Mouse (Mus musculus): ENCODE results near the gene Mrgprh. TPM values are rescaled to one million over a fixed set of nuclear protein-coding genes. Genes with fewer than 3 reads are reported as not detected.

Mrgprh gene
- polyA plus RNA-seq (2012; rRNA removed) = 0.04 TPM in 1 of 2 replicates, not detected in the other

DNA sequence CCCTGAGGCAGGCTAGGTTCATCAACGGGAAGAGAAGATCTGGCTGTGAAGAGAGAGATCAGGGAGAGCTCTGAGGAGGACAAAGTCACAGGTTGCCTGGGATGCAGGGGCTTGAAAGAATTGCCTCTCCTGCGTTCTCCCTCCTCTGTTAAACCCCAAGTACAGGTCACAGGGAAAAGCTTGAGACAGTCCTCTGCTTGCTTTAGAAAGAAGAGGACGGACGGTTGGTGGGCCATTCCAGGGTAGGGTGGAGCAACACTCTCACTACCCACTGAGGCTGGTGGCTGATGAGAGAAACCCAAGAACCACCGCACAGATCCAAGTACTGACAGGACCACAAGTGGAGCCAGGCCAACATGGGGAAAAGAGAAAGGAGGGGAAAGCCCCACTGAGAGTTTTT lies at the start of gene Mrgprh:
TSS of gene Mrgprh (plus strand) at position 301 of the 400 bp plus-strand sequence.

DNA sequence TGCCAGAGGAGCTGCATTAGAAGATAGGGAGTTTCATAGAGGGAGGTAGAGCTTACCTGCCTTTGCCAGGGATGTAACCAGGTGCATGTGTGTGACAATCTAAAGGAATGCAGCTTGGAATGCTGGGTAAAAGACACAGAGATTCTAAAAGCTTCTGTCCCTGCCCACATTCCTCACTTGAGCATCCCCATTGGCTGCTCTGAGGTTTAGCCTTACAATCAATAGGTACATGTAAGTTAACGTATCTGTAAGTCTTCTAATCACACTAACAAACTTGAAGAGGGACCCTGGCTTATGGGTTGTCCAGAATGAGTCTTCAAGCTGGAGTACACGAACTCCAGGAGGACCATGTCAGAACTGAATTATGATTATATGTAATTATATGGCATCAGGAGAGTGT lies 7.8 kb upstream of the Mrgprh start, which contains the start of gene Mas1:
TSS of gene Mas1 (minus strand) at position 101 of the 400 bp plus-strand sequence.

DNA sequence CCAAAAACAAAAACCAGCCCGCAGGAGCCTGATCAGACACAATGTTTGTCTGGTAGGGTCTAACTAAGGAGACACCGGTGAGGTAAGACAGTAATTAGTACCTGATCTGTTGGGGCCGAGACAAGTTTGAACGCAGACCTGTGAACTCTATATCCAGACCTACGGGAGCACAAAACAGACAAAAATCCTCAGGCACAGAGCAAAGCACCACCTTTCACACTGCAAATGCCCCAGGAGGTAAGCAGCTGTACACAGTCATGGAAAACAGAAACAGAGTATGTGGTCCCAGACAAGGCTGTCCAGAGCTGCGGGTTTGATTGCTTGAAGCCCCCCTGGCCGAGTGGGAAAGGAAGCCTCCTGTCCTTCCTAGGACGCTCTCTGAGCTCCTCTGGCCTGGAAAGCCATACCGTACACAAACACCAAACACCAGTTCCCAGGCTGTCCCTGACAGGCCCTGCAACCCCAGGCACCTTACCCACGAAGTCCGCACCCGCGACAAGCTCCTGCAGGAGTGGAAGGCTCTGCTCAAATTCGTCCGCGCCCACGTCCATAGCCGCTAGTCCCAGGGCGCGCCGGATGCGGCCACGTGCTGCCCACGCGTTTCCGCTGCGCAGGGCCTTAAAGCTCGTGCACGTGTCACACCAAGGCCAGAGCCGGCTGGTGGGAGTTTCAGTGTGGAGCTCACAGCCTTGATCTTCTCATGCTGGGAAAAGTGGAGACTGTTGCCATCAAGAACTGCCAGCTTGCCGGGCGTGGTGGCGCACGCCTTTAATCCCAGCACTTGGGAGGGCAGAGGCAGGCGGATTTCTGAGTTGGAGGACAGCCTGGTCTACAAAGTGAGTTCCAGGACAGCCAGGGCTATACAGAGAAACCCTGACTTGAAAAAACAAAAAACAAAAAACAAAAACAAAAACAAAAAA lies 33.8 kb downstream of the Mrgprh start, which contains the start of gene Pnldc1:
TSS of gene Pnldc1 (minus strand) at position 870 of the 920 bp plus-strand sequence.

GRCm38 (mm10) chr17:12915488-12915880 lies 39.6 kb downstream of the Mrgprh start, which contains the start of gene Tcp1:
Gene Tcp1 (plus strand): TSS chr17:12915701.

DNA sequence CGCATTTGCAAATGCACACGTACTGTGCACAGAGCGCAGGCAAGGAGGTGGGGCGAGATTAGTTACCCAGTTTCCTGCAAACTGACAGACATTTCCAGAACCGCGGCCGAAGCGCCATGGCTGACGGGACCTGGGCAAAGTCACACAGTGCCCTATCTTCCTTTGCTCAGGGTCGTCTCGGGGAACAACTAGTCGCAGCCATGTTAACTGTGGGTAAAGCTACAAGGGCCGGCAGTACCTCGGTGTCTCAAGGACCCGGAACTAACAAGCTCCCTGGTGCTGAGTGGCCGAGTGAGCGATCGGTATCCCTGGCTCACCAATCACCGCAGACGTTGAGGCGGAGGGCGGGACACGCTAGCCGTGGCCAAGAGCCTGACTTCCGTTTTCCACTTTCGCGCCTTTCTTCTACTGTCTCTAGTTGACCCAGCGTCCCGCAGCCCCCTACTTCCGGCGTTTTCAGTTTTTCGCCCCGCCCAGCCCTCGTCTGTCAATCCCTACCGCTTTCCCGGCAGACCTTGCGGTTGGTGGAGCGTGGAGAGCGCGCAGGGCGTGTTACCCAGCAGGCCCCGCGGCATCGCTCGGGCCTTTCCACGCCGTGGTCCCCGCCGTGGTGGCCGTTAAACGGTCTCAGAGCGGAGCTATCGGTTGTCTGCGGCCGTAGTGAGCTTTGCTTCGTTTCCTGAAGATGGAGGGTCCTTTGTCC lies 40.2 kb downstream of the Mrgprh start, which contains the start of gene Mrpl18:
TSS of gene Mrpl18 (minus strand) at position 465 of the 703 bp plus-strand sequence.

Other genes starting within 250 kb of the Mrgprh start
- gene Slc22a1, start 200.2 kb upstream of the Mrgprh start, polyA plus RNA-seq (2012; rRNA removed) = 0.04 TPM in 2 replicates
- 15.5 and 16.4 TPM in 2 replicates for gene Igf2r, start 106.4 kb upstream of the Mrgprh start, polyA plus RNA-seq (2012; rRNA removed)
- gene Mas1, start 7.9 kb upstream of the Mrgprh start, polyA plus RNA-seq (2012; rRNA removed) = 0.76 and 1.1 TPM in 2 replicates
- 3.9 and 4.0 TPM in 2 replicates for gene Pnldc1, start 34.2 kb downstream of the Mrgprh start, polyA plus RNA-seq (2012; rRNA removed)
- gene Tcp1, start 39.7 kb downstream of the Mrgprh start, polyA plus RNA-seq (2012; rRNA removed) = 197 and 208 TPM in 2 replicates
- gene Mrpl18, start 40.3 kb downstream of the Mrgprh start, polyA plus RNA-seq (2012; rRNA removed) = 66.6 and 69.3 TPM in 2 replicates
- gene Acat3, start 64.6 kb downstream of the Mrgprh start, polyA plus RNA-seq (2012; rRNA removed) = 0.78 and 0.96 TPM in 2 replicates
- gene Acat2, start 84.7 kb downstream of the Mrgprh start, polyA plus RNA-seq (2012; rRNA removed) = 162 and 171 TPM in 2 replicates
- gene Wtap, start 118.1 kb downstream of the Mrgprh start, polyA plus RNA-seq (2012; rRNA removed) = 96.2 and 98.8 TPM in 2 replicates
- 183 and 184 TPM in 2 replicates for gene Sod2, start 130.8 kb downstream of the Mrgprh start, polyA plus RNA-seq (2012; rRNA removed)
- 0.15 and 0.26 TPM in 2 replicates for gene Gpr31b, start 176.3 kb downstream of the Mrgprh start, polyA plus RNA-seq (2012; rRNA removed)
- gene Tcp10b, start 185.1 kb downstream of the Mrgprh start, polyA plus RNA-seq (2012; rRNA removed) = 0.39 and 0.49 TPM in 2 replicates